Mouse (Mus musculus): ENCODE results near the gene Ppp1r35. TPM values are rescaled to one million over a fixed set of nuclear protein-coding genes. Genes with fewer than 3 reads are reported as not detected.

Gene Ppp1r35
- 27.6 and 34.5 TPM in 2 replicates for total RNA-seq (2012; rRNA removed)

DNA sequence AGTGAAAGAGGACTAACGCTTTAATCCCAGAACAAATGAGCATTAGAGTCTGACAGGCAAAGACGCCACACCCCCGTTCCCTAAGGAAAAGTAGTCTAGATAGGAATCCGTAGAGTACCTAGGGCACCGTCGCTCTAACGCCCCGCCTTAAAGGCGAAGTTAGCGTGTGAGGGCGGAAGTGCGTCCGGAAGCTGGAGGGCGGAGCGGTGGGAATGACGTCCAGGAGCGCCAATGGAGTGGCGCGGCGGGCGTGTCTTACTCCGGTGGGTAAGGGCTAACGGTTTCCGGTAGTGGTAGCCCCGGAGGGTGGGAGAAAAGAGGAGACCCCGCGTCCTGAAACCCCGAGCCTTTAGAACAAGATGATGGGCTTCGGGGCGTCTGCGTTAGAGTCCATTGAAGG, at the start of gene Ppp1r35:
Ppp1r35 (plus strand) TSS at position 215 of the 400 bp plus-strand sequence.
- Histone ChIP-seq H3K9me3 (ENCODE audit: control insufficient read depth, insufficient read depth, low read depth, low read length) (no peaks in the 10 kb centered on the region), H3K36me3 (ENCODE audit: control insufficient read depth, insufficient read depth, low read length, poor library complexity, severe bottlenecking) (peaks cover 29% of the 10 kb centered on the region), H3K27ac (ENCODE audit: insufficient read depth, low read depth, low read length, poor library complexity, severe bottlenecking) (peak within 1 kb of the TSS; percentile 74), H3K4me3 (ENCODE audit: insufficient read depth in 1 of 2, low read depth in 1 of 2, low read length in 2 of 2, poor library complexity in 1 of 2, severe bottlenecking in 1 of 2) (peak within 1 kb of the TSS; percentile 87 to 91), H3K9ac (ENCODE audit: insufficient read depth, low read depth, low read length, poor library complexity, severe bottlenecking) (peak within 1 kb of the TSS; percentile 86), H3K4me1 (ENCODE audit: control insufficient read depth in 2 of 2, insufficient read depth in 2 of 2, low read length in 2 of 2, poor library complexity in 1 of 2) (peaks cover 7 to 15% of the 10 kb centered on the region in 2 experiments; a peak in 3 of 4 replicates)
- TF ChIP-seq MAFK (IDR thresholded peaks at IDR 0.05; ENCODE audit: insufficient read depth, low read depth, low read length) (no peak), CHD2 (IDR thresholded peaks at IDR 0.05; ENCODE audit: low read depth, low read length) (peak; percentile 74), ZC3H11A (IDR thresholded peaks at IDR 0.05; ENCODE audit: borderline replicate concordance, low read depth, low read length) (no peak), HCFC1 (IDR thresholded peaks at IDR 0.05; ENCODE audit: borderline replicate concordance, insufficient read depth, low read length) (peak; percentile 84), ZNF384 (IDR thresholded peaks at IDR 0.05; ENCODE audit: low read depth, low read length) (no peak)
- in situ Hi-C loops (cut with MboI; ENCODE audit: low sequenced_read_pairs in 2 of 2, unreplicated experiment in 2 of 2): no loop called here
- peak; percentile 95 for DNase-seq (ENCODE audit: low read depth, low spot score)

DNA sequence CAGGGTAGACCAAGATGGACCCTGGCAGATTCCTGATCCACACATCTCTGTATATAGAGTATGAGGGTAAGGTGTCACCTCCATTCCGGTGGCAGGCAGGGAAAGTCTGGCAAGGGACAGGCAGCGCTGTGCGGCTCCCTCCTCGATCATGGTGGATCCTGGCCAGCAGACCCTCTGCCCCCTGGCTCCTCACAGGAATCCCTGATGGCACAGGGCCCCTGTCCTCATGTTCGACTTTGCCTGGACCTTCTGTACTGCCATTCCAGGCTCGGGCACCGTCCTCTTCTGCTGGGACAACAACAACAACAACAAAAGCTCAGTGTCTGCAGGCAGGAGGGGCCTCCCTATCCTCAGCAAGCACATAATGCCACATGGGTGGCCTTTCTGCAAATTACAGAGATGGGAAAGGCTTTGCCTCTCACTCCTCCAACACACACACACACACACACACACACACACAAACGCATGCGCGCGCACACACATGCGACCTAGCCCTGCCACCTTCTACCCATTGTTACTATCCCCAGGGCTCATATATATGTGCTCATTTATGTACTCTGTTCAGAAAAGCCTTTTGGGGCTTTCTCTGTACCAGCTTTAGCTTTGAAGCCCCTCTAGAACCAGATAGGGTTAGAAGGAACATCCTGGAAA, 44.9 kb upstream of the Ppp1r35 start:
- no peak overlapping the region for H3K4me3 ChIP-seq (ENCODE audit: insufficient read depth in 1 of 2, low read depth in 1 of 2, low read length in 2 of 2, poor library complexity in 1 of 2, severe bottlenecking in 1 of 2)
- TF ChIP-seq MAFK (IDR thresholded peaks at IDR 0.05; ENCODE audit: insufficient read depth, low read depth, low read length) (no peak), HCFC1 (IDR thresholded peaks at IDR 0.05; ENCODE audit: borderline replicate concordance, insufficient read depth, low read length) (no peak), ZC3H11A (IDR thresholded peaks at IDR 0.05; ENCODE audit: borderline replicate concordance, low read depth, low read length) (no peak), ZNF384 (IDR thresholded peaks at IDR 0.05; ENCODE audit: low read depth, low read length) (no peak), CHD2 (IDR thresholded peaks at IDR 0.05; ENCODE audit: low read depth, low read length) (no peak)
- peaks cover 9% of the 10 kb centered on the region; the same call in 1 of the 2 replicates for H3K36me3 ChIP-seq (ENCODE audit: control insufficient read depth, insufficient read depth, low read length, poor library complexity, severe bottlenecking)
- no peaks in the 10 kb centered on the region for H3K9me3 ChIP-seq (ENCODE audit: control insufficient read depth, insufficient read depth, low read depth, low read length)
- no peak for DNase-seq (ENCODE audit: low read depth, low spot score)
- no peak overlapping the region for H3K27ac ChIP-seq (ENCODE audit: insufficient read depth, low read depth, low read length, poor library complexity, severe bottlenecking)
- in situ Hi-C loops (cut with MboI; ENCODE audit: low sequenced_read_pairs in 2 of 2, unreplicated experiment in 2 of 2): no loop called here
- no peak overlapping the region for H3K9ac ChIP-seq (ENCODE audit: insufficient read depth, low read depth, low read length, poor library complexity, severe bottlenecking)
- peaks cover 2 to 28% of the 10 kb centered on the region in 2 experiments; a peak in 2 of 4 replicates for H3K4me1 ChIP-seq (ENCODE audit: control insufficient read depth in 2 of 2, insufficient read depth in 2 of 2, low read length in 2 of 2, poor library complexity in 1 of 2)

DNA sequence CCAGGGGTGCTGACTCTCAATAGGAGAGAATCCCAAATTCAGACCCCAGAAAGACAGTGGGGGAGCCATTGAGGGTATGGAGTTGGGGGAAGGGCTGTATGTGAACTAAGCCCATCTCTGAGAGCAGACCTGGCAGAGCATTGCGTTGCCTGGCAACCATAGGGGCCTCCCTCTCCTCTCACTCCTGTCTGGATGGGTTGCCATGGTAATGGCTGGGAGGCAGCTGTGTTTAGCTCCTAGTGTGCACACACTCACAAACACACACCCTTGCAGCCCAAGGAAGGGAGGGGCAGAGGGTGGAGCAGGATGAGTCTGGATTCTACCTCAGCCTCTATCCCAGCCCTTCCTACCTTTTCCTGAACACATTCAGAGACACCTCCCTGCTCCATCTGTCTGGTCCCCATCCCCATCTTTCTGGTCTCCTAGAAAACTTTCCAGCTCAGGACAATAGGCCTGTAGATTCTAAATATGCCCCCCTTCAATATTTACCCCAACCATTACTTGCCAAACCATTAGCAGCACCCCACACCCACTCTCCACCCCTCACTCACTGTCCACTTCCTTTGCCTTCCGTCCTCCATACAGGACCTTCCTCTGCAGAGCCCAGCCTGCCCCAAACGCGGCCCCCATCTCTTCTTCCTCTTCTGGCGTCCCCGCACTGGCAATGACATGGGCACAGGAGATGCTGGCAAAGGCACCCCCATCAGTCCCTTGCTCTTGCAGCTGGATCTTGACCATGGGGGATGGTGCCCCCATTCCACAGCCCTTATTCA, 44.2 kb upstream of the Ppp1r35 start:
- Histone ChIP-seq H3K9me3 (ENCODE audit: control insufficient read depth, insufficient read depth, low read depth, low read length) (no peaks in the 10 kb centered on the region), H3K4me3 (ENCODE audit: insufficient read depth in 1 of 2, low read depth in 1 of 2, low read length in 2 of 2, poor library complexity in 1 of 2, severe bottlenecking in 1 of 2) (no peak overlapping the region), H3K4me1 (ENCODE audit: control insufficient read depth in 2 of 2, insufficient read depth in 2 of 2, low read length in 2 of 2, poor library complexity in 1 of 2) (peaks cover 2 to 30% of the 10 kb centered on the region in 2 experiments; a peak in 2 of 4 replicates), H3K27ac (ENCODE audit: insufficient read depth, low read depth, low read length, poor library complexity, severe bottlenecking) (no peak overlapping the region), H3K9ac (ENCODE audit: insufficient read depth, low read depth, low read length, poor library complexity, severe bottlenecking) (no peak overlapping the region), H3K36me3 (ENCODE audit: control insufficient read depth, insufficient read depth, low read length, poor library complexity, severe bottlenecking) (peaks cover 9% of the 10 kb centered on the region; the same call in 1 of the 2 replicates)
- TF ChIP-seq HCFC1 (IDR thresholded peaks at IDR 0.05; ENCODE audit: borderline replicate concordance, insufficient read depth, low read length) (no peak), ZC3H11A (IDR thresholded peaks at IDR 0.05; ENCODE audit: borderline replicate concordance, low read depth, low read length) (no peak), MAFK (IDR thresholded peaks at IDR 0.05; ENCODE audit: insufficient read depth, low read depth, low read length) (no peak), CHD2 (IDR thresholded peaks at IDR 0.05; ENCODE audit: low read depth, low read length) (no peak), ZNF384 (IDR thresholded peaks at IDR 0.05; ENCODE audit: low read depth, low read length) (no peak)
- peak; percentile 43 for DNase-seq (ENCODE audit: low read depth, low spot score)
- in situ Hi-C loops (cut with MboI; ENCODE audit: low sequenced_read_pairs in 2 of 2, unreplicated experiment in 2 of 2): no loop called here

DNA sequence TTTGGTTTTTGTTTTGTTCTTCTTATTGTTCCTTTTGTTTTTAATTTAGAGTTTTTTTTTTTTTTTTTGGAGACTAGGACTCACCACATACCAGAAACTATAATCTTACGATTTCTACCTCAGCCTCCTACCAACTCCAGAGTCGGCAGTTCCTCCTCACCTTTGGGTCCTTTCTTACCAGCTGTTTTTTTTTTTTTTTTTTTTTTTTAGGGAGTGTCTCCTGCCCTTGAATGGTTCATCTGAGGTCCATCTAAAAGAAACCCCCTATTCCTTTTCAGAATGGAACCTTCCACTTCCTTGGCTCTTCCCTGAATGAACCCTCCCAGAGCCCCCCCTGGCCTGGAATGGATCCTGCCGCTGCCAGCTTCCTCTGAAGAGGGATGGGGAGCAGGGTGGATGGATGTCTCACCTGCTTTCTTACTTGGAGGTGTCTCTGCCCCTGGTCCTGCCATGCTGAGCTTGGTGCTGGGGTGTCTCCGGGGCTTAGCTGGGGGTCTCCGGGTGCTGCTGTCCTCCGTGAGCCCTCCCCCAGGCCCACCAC, 41.2 kb upstream of the Ppp1r35 start:
- Histone ChIP-seq H3K9me3 (ENCODE audit: control insufficient read depth, insufficient read depth, low read depth, low read length) (no peaks in the 10 kb centered on the region), H3K27ac (ENCODE audit: insufficient read depth, low read depth, low read length, poor library complexity, severe bottlenecking) (no peak overlapping the region), H3K9ac (ENCODE audit: insufficient read depth, low read depth, low read length, poor library complexity, severe bottlenecking) (no peak overlapping the region), H3K36me3 (ENCODE audit: control insufficient read depth, insufficient read depth, low read length, poor library complexity, severe bottlenecking) (peaks cover 9% of the 10 kb centered on the region; the same call in 1 of the 2 replicates), H3K4me3 (ENCODE audit: insufficient read depth in 1 of 2, low read depth in 1 of 2, low read length in 2 of 2, poor library complexity in 1 of 2, severe bottlenecking in 1 of 2) (no peak overlapping the region), H3K4me1 (ENCODE audit: control insufficient read depth in 2 of 2, insufficient read depth in 2 of 2, low read length in 2 of 2, poor library complexity in 1 of 2) (peaks cover 2 to 34% of the 10 kb centered on the region in 2 experiments; a peak in 3 of 4 replicates)
- TF ChIP-seq CHD2 (IDR thresholded peaks at IDR 0.05; ENCODE audit: low read depth, low read length): no peak
- no peak for TF ChIP-seq ZC3H11A (IDR thresholded peaks at IDR 0.05; ENCODE audit: borderline replicate concordance, low read depth, low read length)
- no peak for TF ChIP-seq MAFK (IDR thresholded peaks at IDR 0.05; ENCODE audit: insufficient read depth, low read depth, low read length)
- TF ChIP-seq HCFC1 (IDR thresholded peaks at IDR 0.05; ENCODE audit: borderline replicate concordance, insufficient read depth, low read length): no peak
- peak; percentile 85 for TF ChIP-seq ZNF384 (IDR thresholded peaks at IDR 0.05; ENCODE audit: low read depth, low read length)
- no peak for DNase-seq (ENCODE audit: low read depth, low spot score)
- in situ Hi-C loops (cut with MboI; ENCODE audit: low sequenced_read_pairs in 2 of 2, unreplicated experiment in 2 of 2): no loop called here
